Mouse (Mus musculus) testis, postnatal 10 days (tissue): ENCODE results near the gene Ccdc153.

Source experiments
- DNase-seq: peaks from one replicate; pipeline ENCODE4 v3.0.0; 2021; ENCODE audit warnings: low spot score

Gene Ccdc153

DNA sequence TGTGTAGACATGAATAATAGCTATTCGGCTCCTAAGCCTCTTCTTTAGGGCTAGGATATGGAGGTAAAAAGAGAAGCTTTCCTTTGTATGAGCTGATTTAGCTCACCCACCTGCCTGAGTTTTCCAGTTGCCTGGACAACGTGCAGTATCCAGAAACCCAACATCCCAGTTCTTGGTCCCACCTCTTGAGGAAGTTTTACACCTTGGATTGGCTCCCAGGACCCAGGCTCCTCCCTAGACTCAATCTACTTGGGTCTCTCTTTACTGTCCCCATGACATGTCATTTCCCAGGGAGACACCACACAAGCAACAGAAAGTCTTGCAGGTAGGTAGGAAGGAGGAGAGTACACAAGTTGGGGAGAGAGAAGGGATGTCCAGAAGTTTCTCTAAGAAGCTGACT, at the start of gene Ccdc153:
Gene Ccdc153 (plus strand): TSS at position 278 of the 400 bp plus-strand sequence.
- no peak for DNase-seq

DNA sequence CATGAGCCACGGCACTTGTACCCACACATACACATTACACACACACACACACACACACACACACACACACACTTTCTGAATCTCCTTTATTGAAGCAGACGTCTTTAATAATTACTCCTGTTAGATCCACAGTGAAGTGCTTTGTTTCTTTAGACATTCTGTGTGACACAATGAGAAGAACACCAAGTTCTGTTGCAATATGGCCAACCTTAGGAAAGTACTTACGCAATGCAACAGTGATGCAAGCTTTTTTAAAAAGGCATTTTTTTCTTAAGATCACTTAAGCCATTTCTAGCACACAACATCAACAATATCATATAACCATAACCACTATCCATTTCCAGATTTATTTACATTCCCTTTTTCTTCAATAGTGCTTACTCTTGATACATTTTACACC, 49.3 kb upstream of the Ccdc153 start:
- DNase-seq = no peak

DNA sequence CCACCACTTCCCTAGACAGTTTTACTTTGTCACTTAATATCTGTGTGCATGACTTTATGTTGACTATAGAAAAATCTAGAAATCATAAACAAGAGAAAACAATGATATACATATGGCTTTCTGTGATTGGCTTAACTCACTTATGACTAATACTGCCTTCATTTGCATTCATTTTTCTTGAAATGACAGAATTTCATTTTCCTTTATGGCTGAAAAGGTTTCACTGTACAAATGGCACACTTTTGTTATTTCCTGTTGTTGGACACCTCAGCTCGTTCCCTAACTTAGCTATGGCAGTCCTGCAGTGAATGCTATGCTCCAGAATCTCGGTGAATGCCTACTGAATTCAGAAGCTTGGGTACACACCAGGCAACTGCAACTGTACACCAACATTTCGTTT, 48.2 kb upstream of the Ccdc153 start:
- DNase-seq = no peak

DNA sequence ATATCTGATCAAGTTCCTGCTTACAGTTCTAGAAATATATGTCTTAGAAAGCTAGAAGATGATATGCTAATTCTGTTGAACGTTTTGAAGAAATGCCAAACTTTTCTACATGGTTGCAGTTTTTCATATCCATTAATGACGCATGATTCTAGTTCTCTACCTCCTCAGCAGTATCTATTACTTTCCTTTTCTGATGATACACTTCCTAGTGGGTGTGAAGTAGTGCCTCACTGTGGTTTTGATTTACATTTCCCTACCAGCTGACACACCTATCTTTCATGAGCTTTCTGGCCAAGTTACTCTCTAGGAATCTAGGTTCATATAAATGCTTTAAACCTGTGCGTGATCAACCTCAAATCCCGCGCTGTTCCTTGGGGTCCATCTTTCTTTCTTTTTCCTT, 47.7 kb upstream of the Ccdc153 start:
- DNase-seq = no peak

DNA sequence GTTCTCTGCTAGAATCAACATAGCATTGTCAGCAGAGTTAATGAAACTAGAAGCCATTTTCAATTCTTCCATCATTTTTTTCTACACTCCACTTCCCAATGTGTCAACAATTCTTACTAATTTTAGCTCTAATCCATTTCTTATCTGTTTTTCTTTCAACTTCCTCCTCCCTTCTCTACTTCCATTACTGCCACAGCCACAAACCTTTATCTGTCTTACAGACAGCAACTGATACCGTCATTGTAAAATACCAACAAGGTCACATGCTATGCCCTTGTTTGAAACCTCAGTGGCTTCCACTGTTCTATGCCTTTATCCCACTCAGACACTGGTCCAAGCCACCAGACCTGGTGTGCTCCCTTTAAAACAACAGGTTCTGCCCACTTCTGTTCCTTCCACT, 46.5 kb upstream of the Ccdc153 start:
- no peak for DNase-seq

DNA sequence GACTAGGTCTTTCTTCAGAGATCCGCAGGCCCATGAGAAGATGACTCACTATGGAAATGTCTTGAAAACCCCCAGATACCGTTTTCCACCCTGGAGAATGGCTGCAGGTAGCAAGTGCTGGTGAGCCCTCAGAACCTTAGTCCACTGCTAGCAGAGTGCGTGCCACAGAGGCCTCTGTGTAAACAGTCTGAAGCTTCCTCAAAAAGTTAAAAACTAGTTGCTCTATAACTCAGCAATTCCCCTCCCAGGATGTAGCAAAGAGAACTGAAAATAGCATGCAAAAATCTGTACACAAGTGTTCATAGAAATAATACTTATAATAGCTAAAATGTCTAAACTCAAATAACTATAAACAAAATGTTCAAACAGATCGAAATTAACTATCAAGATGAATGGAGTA, 44.1 kb upstream of the Ccdc153 start:
- no peak for DNase-seq

DNA sequence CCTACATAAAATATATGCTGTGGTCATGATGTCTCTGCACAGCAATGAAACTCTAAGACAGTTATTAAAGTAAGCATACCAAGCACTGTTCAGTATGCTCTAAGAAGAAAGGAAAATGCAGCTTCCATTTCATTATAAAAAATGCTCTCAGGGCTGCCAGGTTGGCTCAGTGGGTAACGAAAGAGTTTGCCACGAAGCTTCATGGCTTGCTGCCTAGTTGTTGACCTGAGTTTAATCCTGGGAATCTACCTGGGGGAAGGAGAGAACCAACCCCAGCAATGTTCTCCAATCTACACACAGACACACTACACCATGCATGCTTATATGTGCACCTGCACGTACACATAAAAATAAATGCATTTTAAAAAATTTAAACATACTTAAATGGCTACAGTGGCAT, 41.3 kb upstream of the Ccdc153 start:
- no peak for DNase-seq

DNA sequence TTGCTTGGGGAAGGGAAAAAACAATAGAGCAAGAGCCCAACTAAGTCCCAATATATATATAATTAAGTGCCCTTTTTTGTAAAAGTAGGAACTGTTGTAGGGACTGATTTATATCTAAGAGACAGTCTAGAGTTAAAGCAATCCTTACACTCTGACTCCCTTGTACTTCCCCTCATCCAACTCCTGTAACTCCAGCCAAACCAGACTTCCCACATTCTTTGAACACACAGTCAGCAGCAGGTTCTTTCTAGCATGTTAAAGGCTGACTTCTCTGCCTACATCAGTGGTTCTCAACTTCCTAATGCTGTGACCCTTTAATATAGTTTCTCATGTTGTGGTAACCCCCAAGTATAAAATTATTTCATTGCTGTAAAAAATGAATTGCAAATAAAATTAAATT, 40.9 kb upstream of the Ccdc153 start:
- no peak for DNase-seq

DNA sequence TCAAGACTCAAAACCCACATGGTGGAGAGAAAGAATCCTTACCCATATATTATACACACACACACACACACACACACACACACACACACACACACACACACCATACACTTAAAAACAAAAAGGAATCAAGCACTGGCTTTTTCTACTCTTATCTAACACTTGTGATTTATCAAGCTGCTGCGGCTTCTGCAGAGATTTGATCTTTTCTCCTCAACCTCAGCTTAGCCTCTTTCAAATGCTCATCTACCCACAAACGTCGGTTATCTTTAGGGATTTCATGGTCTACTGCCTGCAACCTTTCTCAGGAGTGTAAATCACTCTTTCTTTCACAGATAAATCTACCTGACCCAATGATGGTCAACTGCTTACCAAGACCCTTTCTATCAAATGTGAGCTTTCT, 40.0 kb upstream of the Ccdc153 start:
- no peak for DNase-seq

DNA sequence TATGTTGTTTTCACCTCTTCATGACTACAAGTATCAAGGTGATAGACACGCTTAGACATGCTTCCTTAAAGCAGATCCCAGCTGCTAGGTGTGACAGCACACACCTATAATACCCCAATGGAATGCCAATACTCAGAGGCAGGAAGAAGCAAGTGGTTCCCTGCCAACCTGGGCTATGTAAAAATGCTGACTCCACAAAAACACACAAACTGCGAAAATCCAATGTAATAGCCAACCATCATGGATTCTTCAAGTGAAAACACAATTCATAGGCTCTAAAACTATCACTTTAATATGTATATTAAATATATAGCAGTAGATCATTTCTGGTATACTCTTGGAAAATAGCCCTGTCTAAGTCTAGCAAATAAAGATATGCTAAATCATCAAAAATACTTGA, 32.6 kb upstream of the Ccdc153 start:
- DNase-seq = no peak

DNA sequence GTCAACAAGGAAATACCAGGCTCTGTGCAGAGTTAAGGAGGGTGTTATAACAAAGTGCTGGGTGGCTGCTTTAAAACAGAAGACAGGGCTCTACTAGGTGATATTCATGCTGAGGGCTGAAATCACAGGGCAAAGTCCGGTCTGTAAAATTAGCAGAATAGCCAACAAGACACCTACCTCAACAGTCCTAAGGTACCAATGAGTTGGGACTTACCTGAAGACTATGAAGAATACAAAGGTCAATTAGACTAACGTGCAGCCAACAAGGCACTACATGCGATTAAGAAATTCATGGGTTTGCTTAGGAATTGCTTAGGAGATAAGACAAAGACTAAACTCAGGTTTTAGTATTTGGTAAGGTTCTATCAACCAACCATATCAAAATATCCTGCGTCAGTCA, 31.1 kb upstream of the Ccdc153 start:
- no peak for DNase-seq

DNA sequence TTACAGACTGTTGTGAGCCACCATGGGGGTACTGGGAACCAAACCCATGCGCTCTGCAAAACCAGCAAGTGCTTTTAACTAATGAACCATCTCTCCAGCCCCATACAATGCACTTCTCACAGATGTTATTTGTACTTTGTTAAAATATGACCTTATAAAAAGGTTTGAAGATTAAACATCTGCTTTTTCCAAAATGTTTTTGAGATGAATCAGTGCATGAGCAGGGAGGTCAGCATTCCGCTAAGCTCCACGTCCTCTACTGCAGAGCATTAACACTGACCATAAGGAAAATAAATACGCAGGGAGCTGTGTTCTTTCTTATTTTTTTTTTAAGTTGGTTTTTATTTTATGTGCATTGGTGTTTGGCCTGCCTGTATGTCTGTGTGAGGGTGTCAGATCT, 28.1 kb upstream of the Ccdc153 start:
- DNase-seq = no peak

DNA sequence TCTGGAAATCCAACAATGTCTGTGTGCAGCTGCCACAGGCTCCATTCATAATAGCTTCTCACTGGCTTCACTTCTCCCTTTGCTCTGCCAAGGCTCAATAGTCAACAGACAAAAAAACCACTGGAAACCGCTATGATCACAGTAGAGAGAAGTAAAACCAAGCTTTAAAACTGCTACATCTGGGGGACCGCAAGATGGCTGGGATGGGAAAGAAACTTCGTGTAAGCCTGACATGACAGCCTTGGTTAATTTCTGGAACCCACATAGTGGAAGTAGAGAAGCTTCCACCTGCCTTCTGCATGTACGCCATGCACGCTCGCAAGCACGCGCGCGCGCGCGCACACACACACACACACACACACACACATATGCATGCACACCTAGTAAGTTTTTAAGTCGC, 26.9 kb upstream of the Ccdc153 start:
- no peak for DNase-seq

DNA sequence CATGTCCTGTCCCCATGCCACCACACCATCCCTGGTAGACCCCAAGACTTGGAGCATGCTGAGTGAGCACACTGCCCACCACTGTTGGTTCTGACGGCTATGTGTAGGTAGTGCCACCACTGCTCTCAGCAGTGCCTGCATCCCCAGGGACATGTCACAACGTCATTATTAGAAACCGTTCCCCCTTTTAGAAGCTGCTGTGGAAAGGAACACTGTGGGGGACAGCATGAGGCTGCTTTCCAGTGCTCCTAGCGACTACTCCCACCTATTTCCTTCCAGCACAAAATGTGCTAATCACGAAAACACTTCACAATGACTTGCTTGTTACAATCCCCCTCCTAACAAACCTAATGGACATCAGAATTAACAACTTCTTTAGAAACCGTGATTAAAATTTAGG, 14.5 kb upstream of the Ccdc153 start:
- no peak for DNase-seq

DNA sequence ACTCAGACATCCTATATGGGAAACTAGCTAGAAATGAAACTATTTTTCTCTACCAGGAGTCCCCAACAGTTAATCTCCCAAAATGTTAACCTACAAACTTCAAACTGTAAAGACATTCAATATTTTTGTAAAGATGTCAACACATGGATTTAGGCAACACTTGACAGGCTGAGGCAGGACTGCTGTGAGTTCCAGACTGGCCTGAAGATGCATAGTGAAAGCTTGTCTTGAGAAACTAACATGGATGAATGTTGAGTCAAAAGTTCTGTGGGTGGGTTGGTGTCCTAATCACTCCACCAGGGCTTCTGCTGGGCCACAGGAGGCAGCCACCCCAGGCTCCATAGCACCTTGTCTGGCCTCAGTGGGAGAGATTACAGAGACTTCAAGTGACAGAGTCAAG, 8.9 kb upstream of the Ccdc153 start:
- DNase-seq = no peak

DNA sequence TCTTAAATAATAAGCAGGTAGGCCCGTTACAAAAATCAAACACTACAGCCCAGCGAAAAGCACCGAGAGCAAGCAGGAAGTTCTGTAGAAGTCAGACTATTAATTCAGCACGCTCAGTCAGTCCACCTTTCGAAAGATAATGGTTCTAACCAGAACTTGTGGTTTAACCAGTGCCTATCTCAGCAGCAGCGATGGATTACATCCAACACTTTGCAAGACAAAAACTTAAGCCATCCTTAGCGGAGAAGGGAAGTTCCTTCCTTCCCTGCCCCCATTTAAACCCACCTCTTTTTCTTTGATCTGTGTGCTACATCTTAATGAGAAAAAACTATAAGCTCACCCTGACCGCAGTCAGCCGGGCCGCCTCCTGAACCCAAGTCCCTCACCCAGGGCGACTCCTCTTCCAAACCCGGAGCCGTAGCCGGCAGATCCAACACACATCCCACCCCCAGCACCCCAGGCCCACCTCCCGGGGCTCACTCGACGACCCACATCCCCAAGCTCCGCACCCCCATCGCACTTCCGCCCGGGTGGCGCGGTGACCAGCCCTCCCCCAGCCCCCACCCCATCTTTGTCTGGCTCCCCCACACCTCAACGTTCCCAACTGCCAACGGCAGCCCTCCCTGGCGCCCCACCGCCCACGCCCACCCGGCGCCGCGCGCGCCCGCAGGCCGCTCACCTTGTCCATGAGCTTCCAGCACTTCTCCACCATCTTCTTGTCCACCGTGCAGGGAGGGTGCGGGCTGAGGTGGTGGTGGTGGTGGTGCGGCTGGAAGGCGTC, 7.3 kb upstream of the Ccdc153 start:
- no peak for DNase-seq

DNA sequence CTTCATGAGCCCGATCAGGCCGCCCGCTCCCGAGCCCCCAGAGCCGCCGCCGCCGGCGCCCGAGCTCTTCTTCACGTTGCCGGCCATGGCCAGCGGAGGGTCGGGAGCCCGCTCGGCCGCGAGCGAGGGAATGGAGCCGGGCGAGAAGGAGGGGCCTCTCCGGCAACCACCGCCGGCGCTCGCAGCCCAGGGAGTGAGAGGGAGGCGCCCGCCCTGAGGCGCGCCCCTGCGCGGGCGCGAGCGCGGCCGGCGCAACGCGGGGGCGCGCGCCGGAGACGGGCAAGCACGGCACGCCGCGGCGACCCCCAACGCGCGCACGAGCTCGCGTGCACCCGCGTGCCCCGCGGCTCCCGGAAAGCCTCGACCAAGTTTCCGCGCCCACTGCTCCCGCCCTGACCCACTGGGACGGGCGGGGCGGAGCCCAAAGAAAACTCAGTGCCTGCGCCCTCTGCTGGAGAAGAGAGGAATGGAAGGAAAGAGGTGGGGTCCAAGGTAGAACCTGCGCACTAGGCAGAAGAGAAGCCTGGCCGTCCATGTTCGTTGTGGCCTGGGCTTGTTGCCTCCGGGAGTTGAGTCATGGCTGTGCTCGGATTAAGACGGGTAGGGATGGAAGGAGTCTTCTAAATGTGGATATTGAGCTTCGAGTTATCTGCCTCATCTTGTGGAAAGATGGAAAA, 6.5 kb upstream of the Ccdc153 start, which contains the start of gene Cbl:
Gene Cbl (minus strand): TSS at position 248 of the 677 bp plus-strand sequence.
- DNase-seq = peak; percentile 98

DNA sequence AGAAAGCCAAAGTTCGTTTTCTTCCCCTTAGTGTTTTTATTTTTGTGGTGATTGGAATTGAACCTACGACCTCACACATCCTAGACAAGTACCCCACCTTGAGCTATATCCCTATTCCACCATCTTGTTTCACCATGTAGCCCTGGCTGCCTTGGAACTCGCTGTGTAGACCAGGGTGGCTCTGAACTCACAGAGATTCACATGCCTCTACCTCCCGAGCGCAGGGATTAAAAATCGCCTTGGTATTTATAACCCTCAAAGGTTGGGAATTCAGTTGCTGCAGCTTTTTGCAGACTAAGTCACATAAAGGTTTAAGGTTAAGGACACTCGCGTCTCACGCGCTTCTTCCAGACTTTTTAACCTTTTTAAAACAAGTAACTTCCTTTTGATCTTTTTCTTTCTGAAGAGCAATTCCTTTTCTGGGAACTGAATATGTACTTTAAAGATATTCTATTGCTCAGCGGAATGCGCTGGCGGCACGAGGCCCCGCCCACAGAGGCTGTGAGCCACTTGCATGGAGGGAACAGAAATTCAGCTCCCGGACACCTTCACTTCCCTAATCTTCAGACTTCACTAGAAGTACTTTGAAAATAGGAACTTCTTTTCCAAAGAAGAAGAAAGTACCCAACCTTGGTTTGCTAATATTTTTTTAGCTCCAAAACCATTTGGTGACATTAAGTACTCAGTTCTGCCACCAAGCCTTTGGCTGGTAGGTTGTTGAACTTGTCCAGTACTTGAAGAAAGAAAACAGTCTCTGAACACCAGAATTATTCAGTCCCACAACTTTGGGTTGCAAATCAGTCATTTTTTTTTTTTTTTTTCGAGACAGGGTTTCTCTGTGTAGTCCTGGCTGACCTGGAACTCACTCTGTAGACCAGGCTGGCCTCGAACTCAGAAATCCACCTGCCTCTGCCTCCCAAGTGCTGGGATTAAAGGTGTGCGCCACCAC, 5.7 kb upstream of the Ccdc153 start:
- DNase-seq = peak; percentile 73

DNA sequence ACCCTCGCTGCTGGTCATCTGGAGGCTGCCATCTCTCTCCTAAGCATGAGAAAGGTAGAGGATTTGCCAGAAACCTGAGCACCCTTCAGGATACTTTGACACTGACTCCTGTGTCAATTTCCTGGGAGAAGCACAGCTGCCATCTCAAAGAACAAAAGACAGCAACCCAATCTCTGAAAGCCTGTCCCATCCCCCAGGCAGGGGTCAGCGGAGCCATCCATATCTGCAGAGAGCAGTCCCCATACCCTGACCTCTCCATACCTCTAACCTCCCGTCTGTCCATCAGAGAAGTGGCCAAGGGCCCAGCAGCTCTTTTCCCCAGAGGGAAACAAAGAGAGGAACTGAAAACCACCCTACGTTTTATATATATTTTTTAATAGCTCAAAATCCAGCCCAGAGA, 3.9 kb upstream of the Ccdc153 start:
- DNase-seq = no peak

DNA sequence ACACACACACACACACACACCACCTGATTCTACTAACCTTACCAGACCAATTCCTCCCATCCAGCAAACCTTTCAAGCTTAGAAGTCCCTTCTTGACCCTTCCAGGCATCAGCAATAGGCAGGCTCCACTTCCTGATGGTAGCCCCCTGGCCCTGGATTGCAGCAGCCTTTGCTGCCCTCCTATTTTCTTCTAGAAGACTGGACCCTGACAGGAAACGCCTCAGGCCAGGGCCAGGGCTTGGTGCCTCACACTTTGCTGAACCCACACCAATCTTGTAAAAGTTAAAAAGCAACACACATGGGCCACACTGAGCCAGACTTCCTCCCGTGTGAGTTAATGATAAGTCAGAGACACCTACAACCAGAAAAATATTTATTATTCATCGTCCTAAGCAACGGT, 3.3 kb upstream of the Ccdc153 start:
- DNase-seq = no peak

DNA sequence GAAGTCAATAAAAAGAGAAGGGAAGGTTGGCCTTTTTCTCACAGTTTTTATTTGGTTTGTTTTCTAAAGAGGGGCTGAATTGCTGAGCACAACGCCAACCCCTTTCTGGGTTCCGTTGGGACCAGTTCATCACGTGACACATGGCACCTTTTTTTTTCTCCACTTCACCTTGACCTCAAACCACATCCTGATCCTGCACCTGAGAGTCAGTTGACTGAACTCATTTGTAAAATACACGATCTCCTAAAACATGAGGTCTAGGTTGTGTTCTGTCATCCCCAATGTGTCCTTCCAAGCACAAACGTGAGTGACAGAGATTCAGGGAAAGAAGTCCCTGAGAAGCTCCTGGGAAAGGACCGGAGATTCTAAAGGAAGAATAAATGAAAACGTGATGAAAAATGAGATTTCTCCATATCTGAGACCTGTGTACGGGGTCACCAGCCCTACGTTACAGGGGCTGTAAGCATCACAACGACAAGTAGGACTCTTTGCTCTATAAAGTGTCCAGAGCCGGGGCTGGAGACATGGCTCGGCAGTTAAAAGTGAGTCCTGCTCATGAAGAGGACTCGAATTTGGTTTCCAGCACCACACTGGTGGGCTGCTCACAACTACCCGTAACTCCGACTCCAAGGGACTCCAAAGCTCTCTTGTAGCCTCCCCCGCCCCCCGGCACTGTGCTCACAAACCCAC, 1.8 kb upstream of the Ccdc153 start:
- DNase-seq = no peak

DNA sequence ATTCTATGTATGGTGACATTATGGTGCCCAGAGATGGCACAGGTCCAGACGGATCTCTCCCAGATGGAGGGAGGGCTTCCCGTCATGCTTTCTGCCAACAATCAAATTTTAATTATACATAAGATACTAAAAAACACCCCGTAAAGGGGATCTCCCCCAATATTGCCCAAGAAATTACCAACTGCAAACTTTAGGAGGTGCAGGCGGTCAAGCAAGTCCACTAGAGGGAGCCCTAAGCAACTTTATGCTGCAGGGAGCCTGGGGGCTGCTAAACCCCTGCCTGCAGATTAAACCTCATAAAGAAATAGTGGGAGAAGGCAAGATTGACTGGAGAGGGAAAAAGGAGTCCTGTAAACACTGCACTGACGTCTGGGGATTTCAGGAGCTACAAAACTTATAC, 1.0 kb upstream of the Ccdc153 start:
- no peak for DNase-seq
